Mouse (Mus musculus): Measurements from ENCODE around the gene Rpp14.

Gene Rpp14

DNA sequence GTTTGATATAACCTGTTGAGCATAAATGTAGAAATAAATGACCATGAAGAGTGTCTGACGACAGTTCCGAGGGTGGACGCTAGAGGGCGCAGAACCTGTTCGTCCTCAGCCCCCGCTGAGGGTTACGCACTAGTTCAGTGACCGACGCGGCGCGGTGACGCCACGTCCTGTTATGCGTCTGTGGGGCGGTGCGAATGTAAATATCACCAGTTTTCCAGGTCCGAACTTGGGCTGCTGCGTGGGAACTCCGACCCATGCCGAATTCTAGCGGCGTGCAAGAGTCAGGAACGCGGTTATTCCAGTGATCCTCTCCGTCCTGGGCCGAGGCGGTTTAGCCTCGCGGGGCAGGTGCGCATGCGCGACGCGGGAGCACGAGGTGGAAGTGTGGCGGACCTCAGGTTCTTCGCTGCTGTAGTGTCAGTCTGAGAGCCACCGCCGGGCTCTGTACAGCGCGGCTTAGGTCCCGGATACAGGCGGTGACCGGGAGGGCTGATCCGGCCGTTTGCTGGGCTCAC, at the start of gene Rpp14:
Gene Rpp14 (plus strand): TSS at position 203 of the 515 bp plus-strand sequence.
- DNase-seq (ENCODE audit: inconsistent ontology term): peak; percentile 94

DNA sequence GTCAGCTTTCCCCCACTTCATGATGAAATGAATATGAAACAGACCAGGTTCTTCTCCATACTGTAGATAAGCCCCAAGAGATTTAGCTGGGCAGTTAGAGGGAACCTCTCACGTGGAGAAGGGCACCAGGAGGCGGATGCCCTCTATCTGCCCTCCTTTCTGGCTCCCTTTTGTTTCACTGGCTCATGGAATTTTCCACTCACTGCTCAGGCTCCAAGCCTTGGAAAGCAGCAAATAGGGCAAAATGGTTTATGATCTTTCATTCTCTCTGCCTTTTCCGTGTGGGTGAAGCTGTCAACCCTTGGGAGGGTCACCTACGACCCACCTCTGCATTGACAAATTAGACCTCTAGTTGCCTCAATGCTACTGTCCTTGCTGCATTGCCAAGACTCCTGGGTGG, 49.6 kb upstream of the Rpp14 start:
- DNase-seq (ENCODE audit: inconsistent ontology term): peak; percentile 77

DNA sequence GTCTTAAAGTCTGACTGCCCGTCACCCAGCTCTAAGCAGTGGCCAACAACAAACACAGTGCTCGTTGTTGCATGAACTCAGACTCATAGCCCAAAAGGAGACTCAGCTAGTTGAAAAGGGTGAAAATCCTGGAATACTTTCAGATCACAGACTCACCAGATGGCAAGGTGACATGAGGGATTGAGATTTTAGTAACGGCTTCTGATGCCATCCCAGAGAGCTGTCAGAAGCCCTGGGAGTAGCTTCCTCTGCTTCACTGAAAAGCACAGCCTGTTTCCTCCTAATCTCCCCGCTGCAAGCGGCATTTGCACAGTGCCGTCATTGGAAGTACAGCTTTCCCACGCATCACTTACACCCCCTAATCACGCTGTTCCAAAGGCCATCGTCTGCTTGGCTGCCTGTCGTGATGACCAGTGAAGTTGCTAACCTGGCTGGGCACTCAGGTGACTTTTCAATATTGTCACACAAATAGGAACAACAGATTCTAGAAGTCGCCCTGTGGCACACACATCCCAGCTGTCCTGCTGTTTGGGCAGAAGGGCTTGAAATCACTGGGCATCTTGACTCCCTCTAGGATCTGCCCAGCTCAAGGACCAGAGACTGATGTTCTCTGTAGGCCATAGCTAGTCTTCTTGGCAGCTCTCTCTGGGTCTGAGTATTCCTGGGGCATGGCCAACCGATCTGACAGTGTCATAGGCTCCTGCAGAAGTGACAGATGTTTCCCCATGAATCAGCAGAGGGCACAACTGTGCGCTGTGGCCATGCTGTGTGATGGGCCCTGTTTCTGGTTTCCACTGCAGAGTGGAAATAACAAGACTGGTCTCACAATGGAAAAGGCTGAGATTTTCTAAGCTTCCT, 47.9 kb upstream of the Rpp14 start:
- peak; percentile 64 for DNase-seq (ENCODE audit: inconsistent ontology term)

DNA sequence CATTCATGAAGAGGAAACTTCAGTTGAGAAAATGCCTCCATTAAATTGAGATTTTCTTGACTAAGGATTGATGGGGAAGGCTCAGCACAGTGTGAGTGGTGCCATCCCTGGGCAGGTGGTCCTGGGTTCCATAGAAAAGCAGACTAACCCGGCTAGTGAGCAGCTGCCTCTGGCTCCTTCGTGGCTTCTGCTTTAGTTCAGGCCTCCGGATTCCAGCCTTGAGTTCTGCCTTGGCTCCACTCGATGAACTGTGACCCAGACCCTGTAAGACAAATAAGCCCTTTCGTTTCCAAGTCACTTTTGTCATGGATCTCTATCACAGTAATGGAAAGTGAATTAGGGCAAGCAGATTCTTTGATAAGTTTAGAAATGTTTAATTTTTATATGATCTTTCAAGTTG, 45.6 kb upstream of the Rpp14 start:
- DNase-seq (ENCODE audit: inconsistent ontology term): no peak

- DNase-seq (ENCODE audit: inconsistent ontology term): no peak
Observed at GRCm38 (mm10) chr14:8035951-8036350, 44.2 kb upstream of the Rpp14 start.

DNA sequence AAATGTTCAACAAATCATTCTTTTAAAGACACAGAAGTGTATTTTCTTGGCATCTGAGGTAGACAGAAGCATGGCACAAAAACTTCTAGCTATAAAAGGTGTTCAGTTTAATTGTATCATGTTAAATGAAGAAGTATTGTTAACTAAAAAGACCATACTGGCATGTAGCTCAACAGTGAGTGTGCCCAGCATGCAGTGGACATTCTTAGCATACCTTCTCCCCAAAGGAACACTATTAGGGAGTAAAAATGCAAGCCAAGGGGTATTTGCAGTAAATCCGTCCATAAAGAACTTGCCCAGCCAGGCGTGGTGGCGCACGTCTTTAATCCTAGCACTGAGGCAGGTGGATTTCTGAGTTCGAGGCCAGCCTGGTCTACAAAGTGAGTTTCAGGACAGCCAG, 43.8 kb upstream of the Rpp14 start:
- peak; percentile 56 for DNase-seq (ENCODE audit: inconsistent ontology term)

DNA sequence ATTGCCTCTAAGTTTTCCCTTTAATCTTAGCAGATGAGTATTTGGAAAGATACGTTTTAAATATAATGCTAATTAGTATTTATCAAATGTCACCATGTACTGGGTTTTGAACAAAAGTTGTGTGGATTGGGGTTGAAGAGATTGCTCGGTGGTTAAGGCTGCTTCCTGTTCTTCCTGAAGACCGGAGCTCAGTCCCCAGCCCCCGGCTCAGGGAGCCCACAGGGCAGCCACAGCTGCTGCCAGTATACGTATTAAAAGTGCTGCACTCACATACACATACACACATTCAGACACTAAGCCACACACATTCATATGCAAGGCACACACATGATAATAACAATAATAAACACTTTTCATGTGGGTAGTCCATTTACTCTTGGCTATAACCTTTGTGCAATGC, 42.0 kb upstream of the Rpp14 start:
- DNase-seq (ENCODE audit: inconsistent ontology term): no peak

- DNase-seq (ENCODE audit: inconsistent ontology term): peak; percentile 84
Observed at GRCm38 (mm10) chr14:8038791-8039448, 41.2 kb upstream of the Rpp14 start.

DNA sequence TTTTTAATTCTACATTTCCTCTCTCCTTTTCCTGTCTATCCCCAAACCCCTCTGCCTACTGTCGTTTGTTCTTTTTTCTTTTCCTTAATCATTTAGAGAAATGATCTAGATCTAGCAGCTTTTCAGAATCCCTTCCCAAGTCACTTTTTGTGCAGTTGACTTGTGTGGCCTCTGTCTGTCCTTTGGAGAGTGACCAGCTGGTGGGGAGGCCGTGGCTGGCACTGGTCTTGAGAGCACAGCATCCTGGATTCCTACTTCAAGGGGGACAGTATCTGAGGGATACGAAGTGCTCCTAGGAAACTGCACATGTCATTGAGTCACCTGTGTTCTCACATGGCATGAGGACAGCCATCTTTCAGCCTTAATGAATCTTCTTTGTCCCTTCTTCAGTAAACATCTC, 40.0 kb upstream of the Rpp14 start:
- no peak for DNase-seq (ENCODE audit: inconsistent ontology term)

DNA sequence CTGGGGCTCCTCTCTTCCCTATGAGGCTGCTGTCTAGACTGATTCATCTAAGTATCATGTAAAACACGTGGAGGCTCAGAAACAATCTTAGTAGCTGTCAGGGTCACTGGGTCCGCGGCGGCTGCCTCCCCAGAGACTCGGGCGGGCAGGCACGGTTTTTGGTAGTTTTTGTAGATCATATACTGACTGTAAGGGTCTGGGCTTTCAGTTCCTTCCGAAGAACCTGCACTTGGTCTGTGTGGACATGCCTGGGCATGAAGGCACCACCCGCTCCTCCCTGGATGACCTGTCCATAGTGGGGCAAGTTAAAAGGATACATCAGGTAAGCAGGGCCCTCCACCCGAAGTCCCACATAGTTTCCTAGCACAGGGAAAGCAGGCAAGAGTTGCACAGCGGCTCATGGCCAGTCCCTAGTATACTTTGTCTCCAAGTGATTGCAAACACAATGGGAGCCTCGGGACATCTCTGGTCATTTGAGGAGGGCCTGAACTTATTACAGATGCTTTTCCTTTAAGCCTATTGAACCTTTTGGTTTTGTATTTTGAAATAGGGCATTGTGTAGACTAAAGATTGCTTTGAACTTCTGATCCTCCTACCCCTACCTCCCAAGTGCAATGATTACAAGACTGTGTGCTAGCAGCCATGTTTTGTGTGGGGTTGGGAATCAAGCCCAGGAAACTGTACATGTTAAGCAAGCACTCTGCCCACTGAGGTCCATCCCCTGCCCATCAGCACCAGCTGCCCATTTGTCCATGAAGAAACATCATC, 39.1 kb upstream of the Rpp14 start:
- no peak for DNase-seq (ENCODE audit: inconsistent ontology term)

DNA sequence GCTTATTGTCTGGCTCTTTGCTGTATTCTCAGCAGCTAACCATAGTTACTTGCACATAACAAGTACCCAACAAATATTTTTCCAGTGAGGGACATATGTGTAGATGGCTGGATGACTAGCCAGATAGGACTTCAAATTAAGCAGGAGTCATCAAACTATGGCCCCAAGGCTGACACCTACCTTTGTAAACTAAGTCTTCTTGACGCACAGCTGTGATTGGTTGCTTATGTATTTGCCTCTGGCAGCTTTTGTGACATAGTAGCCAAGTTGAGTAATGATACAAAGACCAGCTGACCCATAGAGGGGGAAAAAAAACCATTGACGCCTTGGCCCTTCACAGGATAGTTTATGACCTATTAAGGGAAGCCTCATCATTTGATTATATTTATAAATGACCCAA, 38.0 kb upstream of the Rpp14 start:
- DNase-seq (ENCODE audit: inconsistent ontology term): no peak

GRCm38 (mm10) chr14:8042577-8042976, 37.6 kb upstream of the Rpp14 start:
- DNase-seq (ENCODE audit: inconsistent ontology term): no peak

DNA sequence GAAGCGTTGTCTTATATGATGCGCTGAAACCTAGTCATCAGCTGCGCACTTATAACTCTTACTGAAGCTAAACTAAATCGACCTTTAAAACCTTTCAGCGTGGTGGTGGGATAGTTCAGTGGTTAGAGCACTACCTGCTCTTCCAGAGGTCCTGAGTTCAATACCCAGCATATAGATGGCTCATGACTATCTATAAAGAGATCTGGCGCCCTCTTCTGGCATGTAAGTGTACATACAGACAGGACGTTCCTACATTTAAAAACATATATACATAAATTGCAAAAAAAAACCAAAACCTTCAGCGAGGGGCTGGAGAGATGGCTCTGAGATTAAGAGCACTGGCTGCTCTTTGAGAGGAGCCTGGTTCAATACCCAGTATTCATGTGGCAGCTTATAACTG, 35.8 kb upstream of the Rpp14 start:
- DNase-seq (ENCODE audit: inconsistent ontology term): no peak

- DNase-seq (ENCODE audit: inconsistent ontology term): no peak
Observed at GRCm38 (mm10) chr14:8044786-8045185, 35.4 kb upstream of the Rpp14 start.

DNA sequence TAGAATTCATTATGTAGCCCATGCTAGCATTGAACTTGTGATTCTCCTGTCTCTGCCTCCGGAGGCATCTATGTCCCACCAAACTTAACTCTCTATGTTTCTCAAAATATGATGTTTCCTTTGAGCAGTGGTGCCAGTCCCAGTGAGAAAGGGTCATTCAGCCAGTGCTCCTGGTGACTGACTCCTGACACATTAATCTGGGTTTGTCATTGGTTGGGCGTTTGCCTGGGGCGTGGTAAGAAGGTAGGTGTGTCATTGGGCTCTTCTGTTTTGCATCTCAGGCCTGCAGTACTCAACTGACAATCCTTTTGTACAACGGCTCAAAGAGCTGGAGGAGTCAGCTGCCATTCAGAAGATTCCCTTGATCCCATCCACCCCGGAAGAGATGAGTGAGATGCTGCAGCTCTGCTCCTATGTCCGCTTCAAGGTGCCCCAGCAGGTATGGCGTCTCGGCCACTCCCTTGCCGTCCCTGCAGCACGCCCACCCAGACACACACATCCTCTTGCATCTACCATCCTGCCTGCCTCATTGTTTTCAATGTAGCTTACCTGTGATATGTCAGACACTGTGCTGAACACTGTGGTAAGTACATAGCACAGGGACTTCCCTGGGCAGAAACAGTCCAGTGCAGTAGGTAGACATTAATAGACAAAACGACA, 34.9 kb upstream of the Rpp14 start:
- no peak for DNase-seq (ENCODE audit: inconsistent ontology term)

GRCm38 (mm10) chr14:8046839-8047238, 33.3 kb upstream of the Rpp14 start:
- no peak for DNase-seq (ENCODE audit: inconsistent ontology term)

DNA sequence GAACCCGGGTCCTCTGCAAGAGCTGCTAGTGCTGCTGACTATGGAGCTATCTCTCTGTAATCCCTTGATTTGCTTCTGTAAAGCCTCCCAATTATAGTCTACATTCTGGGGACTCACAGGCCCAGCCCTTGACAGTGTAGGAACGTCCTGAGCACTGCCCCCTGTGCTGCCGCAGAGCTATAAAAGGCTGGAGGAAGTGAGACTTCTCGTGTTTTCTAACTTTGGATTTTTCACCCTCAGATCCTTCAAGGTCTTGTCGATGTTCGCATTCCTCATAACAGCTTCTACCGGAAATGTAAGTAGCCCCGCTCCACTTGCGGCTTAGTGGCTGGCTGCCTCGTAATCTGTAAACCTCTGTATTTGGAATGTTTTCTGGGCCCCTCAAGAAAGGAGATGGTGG, 30.8 kb upstream of the Rpp14 start:
- DNase-seq (ENCODE audit: inconsistent ontology term): no peak

DNA sequence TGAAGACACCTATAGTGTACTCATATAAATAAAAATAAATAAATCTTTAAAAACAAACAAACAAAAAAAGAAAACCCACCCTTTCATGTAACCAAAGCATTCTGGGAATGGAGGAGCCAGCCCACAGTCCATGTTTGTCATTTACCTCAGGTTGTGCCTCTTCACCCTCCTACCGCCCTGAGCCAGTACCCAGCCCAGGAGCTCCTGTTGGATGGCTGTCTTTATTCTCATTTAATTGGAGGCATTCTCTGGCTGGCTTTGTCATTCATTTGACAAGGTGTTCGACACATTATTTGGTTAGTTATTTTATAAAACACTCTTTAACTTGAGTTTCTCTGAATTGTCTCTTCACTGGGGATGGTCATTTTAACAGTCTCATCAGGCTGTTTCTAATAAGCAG, 28.3 kb upstream of the Rpp14 start:
- DNase-seq (ENCODE audit: inconsistent ontology term): no peak

DNA sequence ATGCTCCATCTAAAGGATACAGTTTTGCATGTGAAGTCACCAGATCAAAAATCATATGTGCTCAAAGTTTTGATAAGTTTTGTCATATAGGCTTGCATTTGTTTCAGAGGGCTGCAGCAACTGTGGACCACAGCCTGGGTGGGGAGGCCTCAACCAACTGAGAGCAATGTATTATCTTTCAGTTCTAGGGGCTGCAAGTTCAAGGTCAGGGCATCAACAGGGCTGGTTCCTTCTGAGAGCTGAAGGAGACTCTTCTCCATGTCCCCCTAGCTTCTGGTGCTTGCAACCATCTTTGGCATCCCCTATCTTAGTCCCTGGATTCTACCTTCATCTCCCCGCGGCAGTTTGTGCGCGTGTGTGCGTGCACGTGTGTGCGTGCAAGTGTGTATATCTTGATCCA, 27.5 kb upstream of the Rpp14 start:
- DNase-seq (ENCODE audit: inconsistent ontology term): no peak

GRCm38 (mm10) chr14:8054310-8055102, 25.7 kb upstream of the Rpp14 start:
- no peak for DNase-seq (ENCODE audit: inconsistent ontology term)

DNA sequence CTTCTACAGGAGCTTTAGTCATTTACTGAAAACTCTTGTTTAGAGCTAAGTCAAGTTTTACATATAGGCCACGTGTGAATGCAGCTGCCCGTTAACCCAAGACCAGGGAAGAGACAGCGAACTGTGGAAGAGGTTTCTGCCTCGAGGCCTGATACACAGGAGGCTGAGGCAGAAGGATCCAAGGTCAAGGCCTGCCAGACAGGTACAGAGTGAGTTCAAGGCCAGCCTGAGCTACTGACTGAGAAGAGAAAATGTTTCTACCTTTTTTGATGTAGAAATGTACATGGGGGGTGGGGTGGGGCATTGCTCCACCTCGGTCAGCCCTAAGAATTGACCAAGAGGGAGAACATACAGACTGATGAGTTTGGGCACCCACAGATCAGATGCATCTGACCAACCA, 24.1 kb upstream of the Rpp14 start:
- no peak for DNase-seq (ENCODE audit: inconsistent ontology term)
